Mouse (Mus musculus) embryo, embryonic 10.5 days (tissue): ENCODE measurements around the gene Trim11.

ENCODE experiments used
- DNase-seq: peaks from one replicate; pipeline ENCODE4 v3.0.0-alpha.2; 2015; ENCODE audit warnings: low spot score

Trim11 gene

DNA sequence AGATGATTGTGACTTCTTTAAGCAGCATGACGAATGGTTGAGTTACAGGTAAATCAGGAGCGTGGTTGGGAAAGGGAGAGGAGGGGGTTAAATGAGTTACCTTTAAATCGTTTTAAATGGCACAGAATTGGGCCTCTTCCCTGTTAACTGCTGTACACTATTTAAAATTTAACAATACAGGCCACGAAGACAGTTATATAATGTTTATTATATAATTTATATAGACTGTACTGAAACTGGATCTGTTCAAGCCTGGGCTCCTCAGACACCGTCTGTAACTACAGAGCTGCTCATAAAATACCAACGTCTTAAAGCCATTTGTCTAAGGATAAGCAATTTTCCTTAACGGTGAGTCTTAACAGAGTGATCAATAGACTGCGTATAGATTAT is 22.0 kb upstream of the Trim11 start:
- DNase-seq, result no peak

DNA sequence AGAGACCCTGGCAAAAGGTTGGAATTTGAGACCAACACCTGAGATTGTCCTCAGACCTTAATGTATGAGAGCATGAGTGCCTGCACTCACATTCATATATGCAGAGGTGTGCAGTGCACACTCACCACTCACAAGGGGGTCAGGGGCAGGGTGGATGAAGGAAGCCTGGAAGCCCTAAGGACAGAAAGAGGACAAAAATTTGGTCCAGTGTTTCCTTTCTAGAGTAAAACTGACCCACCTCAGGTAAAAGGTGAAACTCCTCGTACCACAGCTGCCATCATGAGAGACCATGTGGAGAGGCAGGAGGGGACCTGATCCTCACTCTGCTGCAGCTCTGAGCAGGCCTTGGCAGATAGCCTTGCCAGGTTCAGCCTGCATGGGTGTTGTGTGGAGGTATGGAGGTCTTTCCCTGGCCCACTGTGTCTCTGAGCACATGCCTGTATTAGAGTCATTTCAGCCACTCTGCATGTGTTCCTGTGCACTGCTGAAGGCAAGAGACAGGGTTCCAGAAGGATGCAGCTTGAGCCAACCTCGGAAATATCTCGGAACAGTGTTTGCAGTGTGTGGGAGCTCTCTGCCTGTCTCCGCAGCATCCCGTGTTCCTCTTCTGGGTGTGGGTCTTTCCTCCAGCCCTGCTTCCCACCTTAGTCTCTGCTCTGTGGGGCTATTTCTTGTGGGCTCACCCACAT is 20.5 kb upstream of the Trim11 start:
- DNase-seq, result no peak

DNA sequence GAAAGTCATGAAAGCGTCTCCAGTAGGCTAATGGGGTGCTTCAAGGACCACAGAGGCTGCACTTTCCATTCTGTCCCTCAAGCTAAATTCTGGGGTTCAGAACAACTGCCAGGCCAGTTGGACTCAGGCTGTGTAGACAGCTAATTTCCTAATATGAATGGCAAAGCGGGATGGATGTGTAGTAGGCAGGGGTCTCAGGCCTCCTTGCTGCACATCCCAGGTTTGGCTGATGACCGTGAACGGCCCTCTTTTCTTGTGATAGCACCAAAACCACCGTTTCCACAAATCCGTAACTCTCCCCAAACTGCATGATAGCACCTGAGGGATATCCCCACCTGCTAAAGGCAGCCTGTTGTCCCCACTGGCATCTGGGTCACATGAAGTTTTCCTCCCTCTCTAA is 19.4 kb upstream of the Trim11 start:
- no peak for DNase-seq

DNA sequence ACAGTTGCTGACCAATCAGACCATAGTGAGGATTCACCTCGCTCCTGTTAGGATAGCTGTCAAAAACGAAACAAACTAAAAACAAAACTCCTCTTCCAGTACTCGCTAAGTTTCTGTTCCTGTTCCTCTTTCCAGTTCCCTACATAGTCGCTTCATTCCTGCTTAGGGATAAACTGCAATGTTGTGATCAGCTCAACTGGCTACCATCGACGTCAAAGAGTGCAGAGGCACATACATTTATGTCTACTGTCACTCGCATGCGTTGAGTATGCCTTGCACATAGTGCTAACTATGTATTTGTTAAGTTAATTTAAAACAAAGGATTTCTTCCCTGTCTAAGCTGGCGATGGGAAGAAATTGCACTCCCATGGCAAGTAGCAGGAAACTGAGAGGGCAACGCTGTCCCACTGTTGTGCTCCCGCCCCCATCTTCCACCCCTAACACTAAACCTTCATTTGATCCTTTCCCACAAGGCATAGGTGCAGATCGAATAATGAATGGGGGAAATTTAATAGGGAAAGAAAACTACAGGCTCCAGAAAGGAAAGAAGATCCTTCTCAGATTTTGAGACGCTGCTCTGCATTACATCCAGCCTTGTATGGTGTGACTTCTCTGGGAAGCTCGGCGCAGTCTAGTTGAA is 18.6 kb upstream of the Trim11 start:
- no peak for DNase-seq

DNA sequence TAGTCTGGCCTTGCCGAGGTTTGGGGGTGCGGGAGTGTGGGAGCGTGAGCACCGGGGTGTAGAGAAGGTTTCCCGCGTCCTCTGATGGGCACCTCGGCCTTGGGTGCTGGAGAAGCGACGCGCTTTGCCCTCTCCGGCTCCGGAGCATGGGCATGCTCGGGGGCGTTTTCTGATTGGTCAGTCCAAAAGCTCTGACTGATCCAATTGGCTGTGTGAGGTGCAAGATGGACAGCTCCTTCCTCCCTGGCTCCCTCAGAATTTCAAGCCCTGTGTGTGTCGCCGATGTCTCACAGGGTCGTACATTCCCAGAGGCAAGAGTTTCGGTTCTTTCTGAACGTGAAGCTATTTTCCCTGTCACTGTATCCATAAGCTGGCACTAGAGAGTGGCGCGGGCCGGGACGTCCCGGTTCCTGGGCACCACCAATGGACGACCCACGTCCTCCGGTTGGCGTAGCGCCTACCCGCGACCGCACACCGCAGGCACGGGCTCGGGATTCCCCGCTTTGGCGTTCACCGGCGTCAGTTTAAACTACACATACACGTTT is 17.9 kb upstream of the Trim11 start:
- peak; percentile 88 for DNase-seq

DNA sequence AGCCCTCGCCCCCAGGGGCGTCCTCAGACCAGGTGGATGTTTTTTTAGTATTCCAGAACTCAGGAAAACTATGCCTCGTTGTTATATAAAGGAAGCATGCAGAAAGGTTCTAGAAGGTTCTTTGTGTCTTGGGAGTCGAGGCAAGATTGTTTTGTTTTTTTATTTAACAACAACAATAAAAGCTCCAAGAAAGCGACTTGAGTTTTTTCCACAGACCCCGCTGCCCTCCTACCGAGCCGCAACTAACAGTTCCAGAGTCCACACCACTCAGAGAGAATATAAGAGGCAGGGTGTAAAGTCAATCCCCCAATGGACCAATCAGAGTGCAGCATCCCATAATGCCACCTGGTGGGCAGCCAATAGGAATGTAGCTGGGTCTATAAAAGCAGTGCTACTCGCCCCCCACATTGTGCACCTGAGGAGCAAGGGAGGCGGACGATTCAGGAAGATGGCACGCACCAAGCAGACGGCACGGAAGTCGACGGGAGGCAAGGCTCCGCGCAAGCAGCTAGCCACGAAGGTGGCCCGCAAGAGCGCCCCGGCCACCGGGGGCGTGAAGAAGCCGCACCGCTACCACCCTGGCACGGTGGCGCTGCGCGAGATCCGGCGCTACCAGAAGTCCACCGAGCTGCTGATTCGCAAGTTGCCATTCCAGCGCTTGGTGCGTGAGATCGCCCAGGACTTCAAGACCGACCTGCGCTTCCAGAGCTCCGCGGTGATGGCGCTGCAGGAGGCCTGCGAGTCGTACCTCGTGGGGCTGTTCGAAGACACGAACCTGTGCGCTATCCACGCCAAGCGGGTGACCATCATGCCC is 16.3 kb upstream of the Trim11 start:
- no peak for DNase-seq

DNA sequence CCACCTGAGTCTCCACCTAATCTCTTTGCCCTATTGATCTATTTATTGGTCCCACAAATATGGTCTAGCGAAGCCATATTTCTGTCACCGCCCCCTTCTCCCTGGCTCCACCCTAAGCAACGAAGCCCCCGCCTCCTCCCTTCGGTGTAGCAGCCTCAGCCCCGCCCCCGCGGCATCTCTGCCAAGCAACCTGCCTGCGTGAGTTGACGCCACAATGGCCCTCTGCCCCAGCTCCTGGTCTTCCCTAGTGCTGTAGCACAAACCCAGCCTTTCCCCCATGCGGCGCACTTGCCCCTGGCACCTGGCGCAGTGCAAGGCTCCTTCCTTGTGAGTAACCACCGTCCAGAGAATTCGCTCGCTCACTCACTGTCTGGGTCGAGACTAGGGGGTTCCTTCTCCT is 14.3 kb upstream of the Trim11 start:
- DNase-seq, result no peak

DNA sequence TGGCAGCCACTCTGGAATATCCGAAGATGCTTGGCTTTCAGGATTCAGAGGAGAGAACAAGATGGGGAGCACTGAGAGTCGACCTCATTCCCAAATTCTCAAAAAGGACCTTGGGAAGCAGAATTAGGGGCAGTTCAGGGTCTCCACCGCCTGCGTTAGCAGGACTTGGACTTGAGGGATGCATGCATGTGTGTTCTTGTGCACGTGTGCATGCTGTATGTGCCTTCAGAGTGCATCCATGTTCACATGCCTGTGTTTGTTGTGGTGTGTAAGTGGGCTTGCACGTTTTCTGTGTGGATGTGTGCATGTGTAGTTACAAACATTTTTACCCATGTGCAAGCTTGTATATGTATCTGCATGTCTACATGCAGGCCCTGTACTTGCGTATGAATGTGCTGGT is 13.7 kb upstream of the Trim11 start:
- DNase-seq, result no peak

DNA sequence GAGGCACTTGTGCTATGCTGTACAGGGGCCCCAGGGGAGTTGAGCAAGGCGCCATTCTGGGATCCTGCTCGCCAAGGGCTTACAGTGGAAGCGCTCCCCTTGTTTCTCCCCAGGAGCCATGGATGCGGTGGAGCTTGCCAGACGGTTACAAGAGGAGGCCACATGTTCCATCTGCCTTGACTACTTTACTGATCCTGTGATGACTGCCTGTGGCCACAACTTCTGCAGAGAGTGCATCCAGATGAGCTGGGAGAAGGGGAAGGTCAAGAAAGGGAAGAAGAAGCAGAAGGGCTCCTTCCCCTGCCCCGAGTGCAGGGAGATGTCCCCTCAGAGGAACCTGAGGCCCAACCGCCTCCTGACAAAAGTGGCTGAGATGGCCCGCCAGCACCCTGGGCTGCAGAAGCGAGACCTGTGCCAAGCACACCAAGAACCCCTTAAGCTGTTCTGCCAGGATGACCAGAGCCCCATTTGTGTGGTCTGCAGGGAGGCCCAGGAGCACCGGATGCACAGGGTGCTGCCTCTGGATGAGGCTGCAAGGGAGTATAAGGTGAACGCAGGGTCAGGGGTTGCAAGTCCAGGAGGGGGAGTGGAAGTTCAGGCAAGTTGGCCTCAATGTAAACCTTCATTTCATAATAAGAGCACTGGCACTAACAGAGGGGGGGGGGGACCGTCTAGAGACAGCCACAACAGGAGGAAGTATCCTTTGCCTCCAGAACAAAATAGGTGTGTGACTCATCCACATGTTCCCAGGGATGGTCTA is 12.7 kb upstream of the Trim11 start:
- no peak for DNase-seq

DNA sequence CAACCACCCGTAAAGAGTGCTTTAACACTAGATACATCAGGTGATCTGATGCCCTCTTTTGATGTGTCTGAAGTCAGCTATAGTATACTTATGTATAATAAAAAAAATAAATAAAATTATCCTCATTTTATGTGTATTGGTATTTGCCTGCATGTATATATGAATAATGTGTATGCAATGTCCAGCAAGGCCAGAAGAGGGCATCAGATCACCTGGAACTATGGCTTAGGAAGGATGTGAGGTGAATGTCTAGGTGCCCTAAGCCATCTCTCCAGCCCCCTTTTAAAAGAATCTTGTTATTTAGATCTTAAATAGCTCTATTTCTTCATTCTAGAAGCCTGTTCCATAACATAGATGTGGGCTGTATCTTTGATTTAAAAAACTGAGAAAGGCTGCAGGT is 10.5 kb upstream of the Trim11 start:
- DNase-seq, result no peak

DNA sequence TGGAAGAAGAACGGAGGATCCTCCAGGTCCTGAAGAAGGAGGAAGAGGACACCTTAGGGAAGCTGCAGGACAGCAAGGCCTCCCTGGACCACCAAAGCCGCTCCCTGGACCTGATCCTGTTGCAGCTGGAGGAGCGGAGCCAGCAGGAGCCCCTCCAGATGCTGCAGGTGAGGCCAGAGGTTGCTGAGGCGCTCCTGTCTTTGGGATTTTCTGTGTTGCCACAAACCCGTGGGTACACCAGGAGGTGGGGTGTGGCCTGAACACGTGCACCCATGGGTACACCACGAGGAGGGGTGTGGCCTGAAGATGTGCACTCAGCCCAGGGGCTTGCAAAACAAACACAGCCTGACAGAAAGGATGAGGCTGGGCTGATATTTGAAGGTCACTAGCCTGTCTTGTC is 9.3 kb upstream of the Trim11 start:
- DNase-seq, result no peak

DNA sequence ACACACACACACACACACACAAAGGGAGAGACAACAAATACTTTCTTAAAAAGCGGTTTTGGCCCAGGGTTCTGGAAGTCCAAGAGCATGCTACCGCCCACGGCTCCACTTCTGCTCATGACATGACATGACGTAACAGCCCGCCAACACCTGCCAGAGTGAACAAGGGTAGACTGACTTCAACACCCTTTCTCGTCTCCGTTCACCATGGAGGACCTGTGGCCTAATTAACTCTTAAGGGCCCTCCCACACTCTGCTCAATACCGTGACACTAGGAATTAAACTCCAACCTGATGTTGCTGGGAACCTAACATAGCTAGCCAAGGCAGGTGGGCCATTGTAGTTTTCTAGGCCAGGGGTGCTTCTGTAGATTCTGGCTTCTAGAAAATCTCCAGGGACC is 8.9 kb upstream of the Trim11 start:
- no peak for DNase-seq

DNA sequence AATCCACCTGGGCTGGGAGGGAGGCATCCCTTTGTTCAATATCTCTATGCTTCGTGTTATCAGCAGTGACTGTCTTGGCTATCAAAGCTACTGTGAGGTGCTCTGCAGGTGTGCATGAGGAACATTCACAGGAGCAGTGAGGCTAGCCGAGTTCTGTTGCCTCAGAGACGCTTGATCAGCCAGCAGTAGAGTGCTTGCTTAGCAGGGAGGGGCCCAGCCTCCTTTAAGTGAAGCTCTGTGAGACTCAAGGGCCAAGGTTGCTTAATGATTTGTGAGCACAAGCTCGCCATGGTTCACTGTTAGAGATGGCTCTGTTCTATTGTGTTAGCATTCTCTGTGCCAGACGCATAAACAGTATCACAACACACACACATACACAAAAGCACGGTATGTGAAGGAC is 8.2 kb upstream of the Trim11 start:
- DNase-seq, result no peak

DNA sequence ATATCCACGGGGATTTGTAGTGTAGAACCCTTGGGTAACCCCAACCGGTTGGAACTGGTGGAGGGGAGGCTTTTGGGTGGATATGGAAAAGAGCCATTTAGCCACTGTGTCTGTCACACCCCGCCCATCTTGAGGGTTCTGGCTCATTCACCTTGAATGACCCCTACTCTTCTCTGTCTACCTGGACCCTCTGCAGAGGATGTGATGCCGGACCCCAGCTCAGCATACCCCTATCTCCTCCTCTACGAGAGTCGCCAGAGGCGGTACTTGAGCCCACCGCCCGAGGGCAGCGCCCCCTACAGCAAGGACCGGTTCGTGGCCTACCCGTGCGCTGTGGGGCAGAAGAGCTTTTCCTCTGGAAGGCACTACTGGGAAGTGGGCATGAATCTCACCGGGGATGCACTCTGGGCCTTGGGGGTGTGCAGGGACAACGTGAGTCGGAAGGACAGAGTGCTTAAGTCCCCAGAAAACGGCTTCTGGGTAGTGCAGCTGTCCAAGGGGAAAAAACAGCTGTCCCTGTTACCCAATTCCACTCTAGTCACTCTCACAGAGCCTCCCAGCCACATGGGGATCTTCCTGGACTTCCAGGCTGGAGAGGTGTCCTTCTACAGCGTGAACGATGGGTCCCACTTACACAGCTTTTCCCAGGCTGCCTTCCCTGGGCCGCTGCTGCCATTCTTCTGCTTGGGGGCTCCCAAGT is 6.9 kb upstream of the Trim11 start:
- no peak for DNase-seq

DNA sequence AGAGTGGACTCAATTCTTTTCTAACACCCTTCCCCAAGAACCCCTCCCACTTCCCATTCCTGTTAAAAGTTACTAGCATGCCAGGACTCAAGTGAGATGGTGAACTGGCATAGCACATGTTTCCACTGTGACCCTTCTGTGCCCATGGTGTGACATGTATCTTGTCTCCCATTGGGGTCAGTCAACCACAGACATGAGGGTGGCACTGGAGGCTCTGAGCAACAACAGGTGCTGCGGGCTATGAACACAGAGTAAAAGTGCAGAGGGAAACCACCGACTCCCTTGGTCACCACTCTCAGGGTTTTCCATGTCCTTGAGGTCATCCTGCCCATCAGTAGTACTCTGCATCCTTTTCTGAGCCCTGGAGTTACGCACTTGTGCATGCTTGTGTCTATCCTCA is 6.1 kb upstream of the Trim11 start:
- DNase-seq, result no peak

DNA sequence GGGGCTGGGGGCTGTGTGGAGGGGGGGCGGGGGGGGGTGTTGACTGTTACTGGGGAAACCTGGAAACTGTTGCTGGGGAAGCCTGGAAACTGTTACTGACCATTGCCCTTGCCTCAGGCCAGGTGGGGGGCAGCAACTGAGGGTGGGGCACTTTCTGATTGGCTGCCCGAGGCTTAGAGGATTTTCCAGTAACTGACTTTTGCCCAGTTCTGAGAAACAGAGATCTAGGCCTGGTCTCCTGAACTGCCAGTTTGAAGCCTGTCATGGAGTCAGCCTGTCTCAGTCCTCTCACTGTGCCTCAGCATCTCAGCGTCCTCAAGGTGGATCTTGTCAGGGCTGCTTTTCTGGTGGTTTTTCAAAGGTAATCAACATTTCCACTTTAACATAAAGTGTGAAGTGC is 3.5 kb upstream of the Trim11 start:
- no peak for DNase-seq

DNA sequence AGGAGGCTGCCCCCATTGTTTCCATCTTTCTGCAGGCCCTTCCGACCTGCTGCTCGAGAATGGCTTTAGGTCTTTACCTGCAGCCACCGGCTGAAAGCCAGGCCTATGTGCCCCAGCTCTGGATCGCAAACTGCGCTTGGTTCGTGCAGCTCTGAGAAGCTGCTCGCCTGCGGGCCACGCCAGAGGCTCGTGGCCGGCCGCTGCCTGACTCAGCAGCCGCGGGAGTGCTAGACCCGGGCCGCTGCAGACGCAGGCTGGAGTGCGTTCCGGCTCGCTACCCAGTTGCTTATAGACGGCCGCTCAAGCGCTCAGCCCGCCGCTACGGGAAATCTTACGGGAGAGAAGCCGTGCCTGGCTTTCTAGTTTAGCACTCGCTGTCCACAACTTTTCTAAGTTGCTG is 743 bp upstream of the Trim11 start:
- DNase-seq, result peak; percentile 41

DNA sequence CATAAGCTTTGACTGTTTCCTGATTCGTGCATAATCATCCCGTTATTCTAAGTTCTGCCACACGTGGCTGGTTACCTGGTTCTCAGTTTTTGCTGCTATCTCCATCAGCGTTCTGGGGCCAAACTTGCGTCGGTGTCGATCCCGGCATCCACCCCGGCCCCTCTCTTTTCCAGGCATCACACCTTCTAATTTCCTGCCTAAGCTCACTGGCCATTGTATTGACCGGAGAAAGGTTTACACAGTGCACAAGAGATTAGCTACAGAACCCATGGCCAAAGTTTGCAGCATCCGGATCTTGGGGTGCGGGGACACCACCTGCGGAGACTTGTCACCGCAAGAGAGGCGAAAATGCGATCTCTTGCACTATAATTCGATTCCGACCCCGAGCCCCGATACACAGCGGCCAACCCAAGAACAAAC is 276 bp upstream of the Trim11 start:
- DNase-seq, result no peak

DNA sequence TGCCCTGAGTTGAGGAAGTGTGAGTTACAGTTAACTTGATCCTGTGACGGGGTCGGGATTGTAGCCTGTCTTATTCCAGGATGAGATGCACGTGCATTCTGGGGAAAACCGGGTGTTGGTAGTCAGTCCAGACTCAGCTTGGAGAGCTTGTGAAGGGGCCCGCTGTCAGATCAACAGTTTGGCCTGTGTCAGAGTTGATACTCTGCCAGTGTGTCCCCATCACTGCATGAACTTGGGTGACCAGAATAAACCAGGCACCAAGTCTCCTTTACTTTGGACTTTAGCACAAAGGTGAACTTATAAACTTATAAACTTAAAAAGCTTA is 775 bp downstream of the Trim11 start:
- no peak for DNase-seq

DNA sequence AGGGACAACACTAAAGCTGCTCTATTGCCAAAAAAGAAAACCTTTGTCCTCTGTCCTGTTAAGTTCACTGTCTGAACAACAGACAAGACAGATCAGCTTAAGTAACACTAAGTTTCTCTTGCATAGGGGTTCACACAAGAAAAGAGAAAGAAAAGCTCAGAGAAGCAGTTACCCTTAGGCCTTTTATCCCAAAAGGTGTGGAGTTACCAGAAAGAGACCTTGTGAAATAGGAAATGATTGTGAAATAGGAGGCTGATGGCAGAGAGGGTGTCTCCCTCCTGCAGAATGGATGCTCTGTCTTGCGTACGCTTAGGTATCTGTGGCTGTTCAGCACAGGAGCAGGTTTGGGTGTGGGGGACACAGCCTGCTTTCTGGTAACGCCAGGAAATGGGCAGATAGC is 1.3 kb downstream of the Trim11 start:
- no peak for DNase-seq

DNA sequence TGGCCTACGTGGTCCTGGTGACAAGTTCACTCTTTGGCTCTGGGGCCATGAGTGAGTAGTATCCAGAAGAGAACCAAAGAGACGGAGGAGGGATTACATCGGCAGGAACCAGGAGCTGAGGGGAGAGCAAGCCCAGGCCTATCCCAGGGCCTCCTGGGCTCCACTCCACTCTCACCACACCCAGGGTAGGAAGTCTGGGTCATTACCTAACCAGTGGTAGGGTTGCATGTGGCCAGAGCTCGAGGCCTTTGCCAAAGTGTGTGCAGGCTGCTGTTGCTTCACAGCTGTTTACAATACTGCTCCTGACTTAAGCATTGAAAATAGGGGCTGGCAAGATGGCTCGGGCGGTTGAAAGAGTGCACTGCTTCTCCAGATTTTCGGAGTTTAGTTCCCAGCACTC is 1.8 kb downstream of the Trim11 start:
- DNase-seq, result no peak
